Mouse (Mus musculus): ENCODE measurements at regions not wholly inside any gene's neighbourhood (a gene's known extent, or its start where the extent isn't known, plus 50 kb on each side); places are given as distances from the start of the nearest gene placed in this dataset.
"Not testable (repeated sequence)": the region's sequence is repeated elsewhere in the genome, so short reads cannot be mapped to it uniquely, and the experiment has no call there.

- intact Hi-C loops (cut with DNase I), result no loop called here
- no peak for DNase-seq
These were observed 323.7 kb upstream of the Ercc4 start for GRCm38 (mm10) chr16:12785828-12786227.

DNA sequence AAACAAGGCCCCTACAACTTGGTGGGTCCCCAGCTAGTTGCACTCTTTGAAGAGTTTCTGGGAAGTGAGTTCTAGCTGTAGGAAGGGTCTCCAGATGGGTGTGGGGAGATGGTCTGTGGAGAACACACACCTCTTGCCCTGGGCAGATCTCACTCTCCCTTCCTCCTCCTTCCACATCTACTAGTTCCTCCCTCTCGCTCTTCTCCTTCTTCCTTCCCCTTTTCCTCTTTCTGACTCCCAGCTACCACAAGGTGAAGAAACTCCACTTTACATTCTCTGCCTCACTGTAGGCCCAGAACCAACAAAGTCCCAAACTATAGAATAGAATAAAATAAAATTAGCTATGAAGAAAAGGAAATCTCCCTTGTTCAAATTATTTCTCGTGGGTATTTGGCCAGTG, 311.0 kb upstream of the Ercc4 start:
- intact Hi-C loops (cut with DNase I), result no loop called here
- DNase-seq, result no peak

DNA sequence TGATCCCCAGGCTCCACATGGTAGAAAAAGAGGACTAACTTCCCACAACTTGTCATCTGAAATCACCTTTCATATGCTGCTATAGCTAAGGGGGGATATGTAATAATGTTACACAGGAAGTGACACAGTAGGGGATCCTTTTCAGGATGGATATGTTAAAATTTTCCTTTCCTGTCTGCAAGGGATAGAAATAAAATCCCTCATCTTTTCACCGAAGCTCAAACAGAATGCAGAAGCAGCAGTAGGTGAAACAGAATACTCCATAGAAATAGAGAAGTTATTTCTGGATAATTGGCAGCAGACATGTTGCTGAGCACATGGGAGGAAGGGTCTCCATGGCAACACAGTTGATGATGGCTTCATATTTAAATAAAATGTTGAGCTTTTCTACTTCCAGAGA, 309.3 kb upstream of the Ercc4 start:
- intact Hi-C loops (cut with DNase I), result no loop called here
- no peak for DNase-seq

- intact Hi-C loops (cut with DNase I), result no loop called here
- no peak for DNase-seq
These were observed 306.8 kb upstream of the Ercc4 start for GRCm38 (mm10) chr16:12802651-12803050.

GRCm38 (mm10) chr16:12807351-12807871, 302.1 kb upstream of the Ercc4 start:
- DNase-seq, result no peak
- intact Hi-C loops (cut with DNase I), result no loop called here

- intact Hi-C loops (cut with DNase I), result no loop called here
- no peak for DNase-seq
These were observed 298.4 kb upstream of the Ercc4 start for GRCm38 (mm10) chr16:12811088-12811487.

DNA sequence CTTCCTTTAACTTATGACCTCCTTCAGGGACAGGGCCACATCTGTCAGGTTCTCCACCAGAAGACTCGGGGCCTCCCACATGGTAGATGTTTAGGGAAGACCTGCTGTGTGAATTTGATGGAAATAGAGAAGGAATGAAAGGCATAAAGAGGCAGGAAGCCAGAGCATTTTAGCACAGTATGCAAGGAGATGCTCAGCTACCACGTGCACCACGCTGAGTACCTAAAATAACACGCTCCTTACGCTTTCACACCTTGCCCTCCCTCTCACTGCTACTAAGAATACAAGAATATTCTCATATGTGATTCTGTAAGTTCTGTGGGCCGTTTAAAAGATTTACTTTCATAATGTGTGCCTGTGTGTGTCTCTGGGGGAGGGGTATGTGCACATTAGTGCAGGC, 284.8 kb upstream of the Ercc4 start:
- DNase-seq, result no peak
- intact Hi-C loops (cut with DNase I), result no loop called here

DNA sequence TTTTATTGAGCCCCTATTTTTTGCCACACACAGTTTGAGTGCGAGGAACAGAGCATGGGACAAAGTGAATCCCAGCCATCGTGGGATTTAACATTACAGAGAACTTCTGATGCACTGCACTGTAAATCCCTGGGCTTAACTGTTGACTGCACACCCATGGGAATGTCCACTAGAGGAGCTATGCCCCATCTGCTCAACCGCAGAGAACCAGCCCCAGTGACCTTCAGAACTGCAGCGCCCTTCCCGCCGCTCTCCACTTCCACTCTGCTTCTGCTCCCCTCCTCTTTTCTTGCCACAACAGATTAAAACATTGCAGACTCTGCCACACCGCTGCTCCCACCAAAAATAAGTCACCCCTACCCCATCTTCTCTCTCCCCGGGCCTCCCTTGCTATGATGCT, 283.3 kb upstream of the Ercc4 start:
- DNase-seq, result no peak
- intact Hi-C loops (cut with DNase I), result no loop called here

GRCm38 (mm10) chr16:12831308-12831707, 278.2 kb upstream of the Ercc4 start:
- intact Hi-C loops (cut with DNase I), result not testable (repeated sequence)
- peak in 1 of 2 experiments; percentile 3 for DNase-seq

GRCm38 (mm10) chr16:12856356-12856755, 253.1 kb upstream of the Ercc4 start:
- DNase-seq, result no peak
- intact Hi-C loops (cut with DNase I), result no loop called here

DNA sequence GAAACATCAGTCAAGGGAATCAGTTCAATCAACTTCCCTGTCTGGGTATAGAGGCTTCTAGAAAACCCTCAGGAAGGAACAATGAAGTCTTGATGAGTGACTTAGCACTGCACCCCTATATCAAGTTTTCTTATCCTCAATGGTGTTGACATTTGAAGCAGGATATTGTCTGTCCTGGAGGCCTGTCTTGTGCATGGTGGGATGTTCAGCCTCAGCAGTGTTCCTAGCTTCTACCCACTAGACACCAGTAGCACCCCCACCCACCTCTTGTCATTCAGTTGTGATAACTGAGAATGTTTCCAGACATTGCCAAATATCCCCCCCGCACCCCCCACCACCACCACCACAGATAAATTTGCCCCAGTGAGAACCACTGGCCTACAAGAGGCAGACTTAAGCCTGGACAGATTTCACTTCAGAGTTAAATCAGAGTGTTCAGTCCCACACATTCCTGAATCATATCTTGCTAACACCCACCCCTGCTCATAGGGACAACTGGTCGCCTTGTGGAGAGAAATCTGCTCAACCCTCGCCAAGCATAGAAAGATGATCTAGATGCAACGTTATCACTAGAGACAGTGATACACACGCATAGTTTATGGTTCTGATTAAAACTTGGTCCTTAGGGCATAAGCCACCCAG, 249.6 kb upstream of the Ercc4 start:
- DNase-seq, result no peak
- intact Hi-C loops (cut with DNase I), result no loop called here

GRCm38 (mm10) chr16:12862561-12862960, 246.9 kb upstream of the Ercc4 start:
- intact Hi-C loops (cut with DNase I), result no loop called here
- DNase-seq, result no peak

GRCm38 (mm10) chr16:12878326-12878725, 231.2 kb upstream of the Ercc4 start:
- intact Hi-C loops (cut with DNase I), result not testable (repeated sequence)

DNA sequence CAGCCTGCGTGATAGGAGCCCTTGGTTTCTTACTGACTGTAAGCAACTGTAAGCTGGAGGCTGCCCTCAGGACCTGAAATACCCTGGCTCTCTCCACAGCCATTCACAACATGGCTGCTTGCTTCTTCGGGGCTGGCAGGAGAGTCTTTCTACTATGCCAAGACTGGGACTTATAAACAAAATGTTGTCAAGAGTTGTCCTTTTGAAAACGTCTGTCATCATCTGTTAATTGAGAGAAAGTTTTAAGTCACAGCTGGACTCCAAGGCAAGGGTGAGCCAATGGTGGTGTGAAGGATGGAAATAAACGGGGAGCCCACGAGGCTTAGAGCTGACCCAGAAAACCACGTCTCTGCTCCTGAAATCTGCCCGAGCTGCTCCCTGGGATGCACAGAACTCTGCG, 229.5 kb upstream of the Ercc4 start:
- intact Hi-C loops (cut with DNase I), result no loop called here
- DNase-seq, result no peak

More at GRCm38 (mm10) chr16:12878326-12878725, 231.2 kb upstream of the Ercc4 start:
- not testable (repeated sequence) for DNase-seq

GRCm38 (mm10) chr16:12880481-12880880, 229.0 kb upstream of the Ercc4 start:
- intact Hi-C loops (cut with DNase I), result no loop called here

GRCm38 (mm10) chr16:12882690-12883089, 226.8 kb upstream of the Ercc4 start:
- intact Hi-C loops (cut with DNase I), result no loop called here

More at GRCm38 (mm10) chr16:12880481-12880880, 229.0 kb upstream of the Ercc4 start:
- DNase-seq, result no peak

GRCm38 (mm10) chr16:12884556-12884955, 224.9 kb upstream of the Ercc4 start:
- no peak for DNase-seq
- intact Hi-C loops (cut with DNase I), result no loop called here

More at GRCm38 (mm10) chr16:12882690-12883089, 226.8 kb upstream of the Ercc4 start:
- no peak for DNase-seq

DNA sequence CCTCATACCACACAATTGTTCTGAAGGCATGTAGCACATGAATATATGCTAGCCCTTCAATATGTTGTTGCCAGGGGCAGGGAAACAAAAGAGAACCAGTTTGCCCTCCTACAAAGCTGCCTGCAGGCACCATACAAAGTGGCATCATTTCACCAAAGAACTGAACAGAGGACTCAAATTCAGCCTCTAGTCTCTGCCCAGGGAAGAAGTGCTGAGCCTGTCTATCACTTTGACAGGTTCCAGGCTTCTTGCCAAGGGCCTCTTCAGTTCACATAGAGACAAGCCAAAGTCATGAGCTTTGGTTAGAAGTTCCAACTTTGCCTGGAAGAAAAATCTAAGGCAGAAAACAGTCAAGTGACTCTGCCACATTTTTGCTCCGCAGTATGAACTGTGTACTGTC, 223.4 kb upstream of the Ercc4 start:
- DNase-seq, result peak in 1 of 2 experiments; percentile 10
- intact Hi-C loops (cut with DNase I), result no loop called here

GRCm38 (mm10) chr16:12887381-12887780, 222.1 kb upstream of the Ercc4 start:
- no peak for DNase-seq
- intact Hi-C loops (cut with DNase I), result no loop called here

DNA sequence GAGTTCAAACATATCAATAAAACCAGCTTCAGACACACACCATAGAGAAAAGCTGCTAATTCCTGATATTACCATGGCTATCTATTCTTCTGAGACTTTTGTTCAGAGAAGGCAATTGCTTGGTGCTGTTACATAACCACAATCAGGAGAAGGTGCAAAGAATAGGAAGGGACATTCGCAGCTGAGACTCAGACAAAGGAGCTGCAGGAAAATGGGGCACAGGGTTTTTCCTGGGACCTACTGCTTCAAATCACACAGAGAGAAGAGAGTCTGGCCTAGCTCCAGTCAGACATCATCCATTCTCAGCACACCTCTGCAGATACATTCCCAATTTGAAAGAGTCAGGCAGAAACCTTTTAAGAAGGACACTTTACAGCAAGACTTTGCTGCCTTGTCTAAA, 219.4 kb upstream of the Ercc4 start:
- intact Hi-C loops (cut with DNase I), result loop anchor here (10.0 kb wide), 1 partner anchor 235 kb away; no protein-coding TSS in a partner anchor
- DNase-seq, result no peak

DNA sequence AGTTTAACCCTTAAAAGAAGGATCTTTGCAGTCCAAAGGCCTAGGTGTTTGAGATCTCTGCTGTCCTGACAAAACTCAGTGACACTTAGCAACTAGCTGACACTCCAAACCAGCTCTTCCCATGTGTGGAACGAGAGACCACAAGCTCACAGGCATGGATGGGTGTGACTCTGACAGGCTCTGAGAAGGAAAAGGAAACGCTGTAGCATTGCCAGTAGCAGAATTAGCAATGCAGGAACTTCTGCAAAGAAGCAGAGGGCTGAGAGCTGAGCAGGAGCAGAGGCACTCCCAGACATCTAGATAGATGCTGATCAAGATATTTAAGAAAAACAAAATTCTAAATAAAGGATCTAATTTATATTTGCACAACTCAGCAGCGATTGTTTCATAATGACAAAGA, 218.9 kb upstream of the Ercc4 start:
- intact Hi-C loops (cut with DNase I), result loop anchor here (10.0 kb wide), 1 partner anchor 236 kb away; no protein-coding TSS in a partner anchor
- no peak for DNase-seq

GRCm38 (mm10) chr16:12892658-12893305, 216.7 kb upstream of the Ercc4 start:
- DNase-seq, result no peak
- intact Hi-C loops (cut with DNase I), result loop anchor here (10.0 kb wide), 1 partner anchor 238 kb away; no protein-coding TSS in a partner anchor

Measured in heart, postnatal 36 days (tissue).